Mouse (Mus musculus) mesoderm, embryonic 11.5 days (tissue): ENCODE results near the gene Grip1.
A peak's percentile ranks its signal among the peaks of the same experiment; 100 is the strongest.

ENCODE experiments used
- DNase-seq: peaks from one replicate; pipeline ENCODE4 v3.0.0-alpha.2; 2012; ENCODE audit warnings: low read depth, low spot score

The Grip1 gene

GRCm38 (mm10) chr10:119742722-119743121, 289.1 kb downstream of the Grip1 start:
- DNase-seq = no peak

- no peak for DNase-seq
Measured at GRCm38 (mm10) chr10:119752361-119752798, 298.8 kb downstream of the Grip1 start.

GRCm38 (mm10) chr10:119756271-119756670, 302.6 kb downstream of the Grip1 start:
- DNase-seq = no peak

GRCm38 (mm10) chr10:119757219-119757618, 303.6 kb downstream of the Grip1 start:
- no peak for DNase-seq

GRCm38 (mm10) chr10:119761451-119762367, 308.1 kb downstream of the Grip1 start:
- DNase-seq = no peak

- DNase-seq = no peak
Measured at GRCm38 (mm10) chr10:119778871-119779270, 325.2 kb downstream of the Grip1 start.

GRCm38 (mm10) chr10:119779657-119780056, 326.0 kb downstream of the Grip1 start:
- no peak for DNase-seq

GRCm38 (mm10) chr10:119790507-119790906, 336.9 kb downstream of the Grip1 start:
- no peak for DNase-seq

- no peak for DNase-seq
Measured at GRCm38 (mm10) chr10:119802421-119802820, 348.8 kb downstream of the Grip1 start.

- peak; percentile 89 for DNase-seq
Measured at GRCm38 (mm10) chr10:119803633-119804422, 350.2 kb downstream of the Grip1 start.

GRCm38 (mm10) chr10:119804423-119804814, 350.8 kb downstream of the Grip1 start:
- DNase-seq = no peak

GRCm38 (mm10) chr10:119805082-119805481, 351.5 kb downstream of the Grip1 start:
- DNase-seq = no peak

GRCm38 (mm10) chr10:119806151-119806550, 352.5 kb downstream of the Grip1 start:
- DNase-seq = no peak

- DNase-seq = no peak
Measured at GRCm38 (mm10) chr10:119808384-119808783, 354.8 kb downstream of the Grip1 start.

GRCm38 (mm10) chr10:119814087-119814486, 360.5 kb downstream of the Grip1 start:
- DNase-seq = no peak

GRCm38 (mm10) chr10:119816001-119816400, 362.4 kb downstream of the Grip1 start:
- DNase-seq = no peak

- no peak for DNase-seq
Measured at GRCm38 (mm10) chr10:119818381-119818780, 364.8 kb downstream of the Grip1 start.

- peak; percentile 51 for DNase-seq
Measured at GRCm38 (mm10) chr10:119819102-119819681, 365.6 kb downstream of the Grip1 start.

- DNase-seq = no peak
Measured at GRCm38 (mm10) chr10:119819740-119820139, 366.1 kb downstream of the Grip1 start.

- DNase-seq = no peak
Measured at GRCm38 (mm10) chr10:119820428-119820827, 366.8 kb downstream of the Grip1 start.

GRCm38 (mm10) chr10:119823691-119824090, 370.1 kb downstream of the Grip1 start:
- DNase-seq = no peak

- no peak for DNase-seq
Measured at GRCm38 (mm10) chr10:119824521-119824920, 370.9 kb downstream of the Grip1 start.
